Mouse (Mus musculus) thymus, postnatal 14 days (tissue): Measurements from ENCODE around the gene Ell.
A peak's percentile ranks its signal among the peaks of the same experiment; 100 is the strongest.

ENCODE experiments used
- DNase-seq: peaks from one replicate; pipeline ENCODE4 v3.0.0; 2021

The Ell gene

GRCm38 (mm10) chr8:70539077-70539813 lies at the start of gene Ell:
Gene Ell, plus strand, starts transcription at chr8:70539457.
- DNase-seq: peak; percentile 100

DNA sequence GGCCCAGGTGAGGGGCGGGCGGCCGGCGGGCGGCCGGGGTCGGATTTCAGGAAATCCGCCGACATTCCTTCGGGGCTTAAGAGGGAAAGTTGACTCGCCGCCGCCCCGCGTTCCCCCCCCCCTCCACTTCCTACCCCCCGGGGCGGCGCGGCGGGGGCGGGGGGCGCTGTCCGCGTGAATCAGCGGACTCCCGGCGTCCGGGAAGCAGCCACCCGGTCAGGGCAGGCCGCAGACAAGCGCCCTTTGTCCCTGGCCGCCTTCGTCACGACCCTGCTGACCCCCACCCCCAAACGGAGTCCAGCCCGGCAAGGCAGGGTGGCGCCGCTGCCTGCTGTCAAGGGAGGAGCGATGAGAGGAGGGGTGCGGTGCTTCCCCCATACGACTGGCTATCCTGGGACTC lies 49.7 kb upstream of the Ell start:
- DNase-seq: no peak

DNA sequence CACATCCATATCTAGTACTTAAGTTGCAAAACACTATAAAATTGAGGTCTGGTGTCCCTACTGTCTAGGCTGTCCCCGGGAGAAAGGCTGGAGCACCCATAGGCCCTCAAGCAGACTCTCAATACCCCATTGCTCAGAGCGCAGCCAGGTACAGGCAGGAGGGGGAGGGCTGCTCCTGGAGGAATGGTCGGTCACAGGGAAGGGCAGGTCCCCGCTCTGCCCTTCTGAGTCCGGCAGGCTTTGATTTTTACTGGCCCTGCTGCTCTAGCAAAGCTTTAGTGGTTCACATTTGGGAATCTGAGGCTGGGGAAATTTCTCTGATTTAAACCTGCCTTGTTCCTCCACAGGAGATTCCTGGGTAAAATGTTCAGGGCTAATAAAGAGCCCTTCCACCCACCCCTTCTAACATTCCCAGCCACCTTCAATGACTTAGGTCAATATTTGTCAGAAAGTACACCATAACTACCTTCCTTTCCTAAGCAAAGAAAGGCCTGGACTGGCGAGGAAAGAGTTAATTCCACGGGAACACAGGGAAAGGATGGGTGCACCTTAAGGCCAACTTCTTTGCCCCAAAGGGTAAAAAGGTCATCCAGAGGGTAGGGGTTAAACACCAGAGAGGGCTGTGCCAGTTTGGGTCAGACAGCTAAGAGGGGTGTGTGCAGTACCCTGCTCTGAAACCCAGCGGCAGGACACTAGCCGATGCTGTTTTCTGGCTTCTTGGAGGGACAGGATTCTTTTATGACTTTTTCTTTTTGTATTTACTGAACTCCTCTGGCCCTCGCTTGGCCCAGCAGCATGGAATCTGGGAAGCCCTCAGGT lies 49.0 kb upstream of the Ell start:
- DNase-seq: no peak

DNA sequence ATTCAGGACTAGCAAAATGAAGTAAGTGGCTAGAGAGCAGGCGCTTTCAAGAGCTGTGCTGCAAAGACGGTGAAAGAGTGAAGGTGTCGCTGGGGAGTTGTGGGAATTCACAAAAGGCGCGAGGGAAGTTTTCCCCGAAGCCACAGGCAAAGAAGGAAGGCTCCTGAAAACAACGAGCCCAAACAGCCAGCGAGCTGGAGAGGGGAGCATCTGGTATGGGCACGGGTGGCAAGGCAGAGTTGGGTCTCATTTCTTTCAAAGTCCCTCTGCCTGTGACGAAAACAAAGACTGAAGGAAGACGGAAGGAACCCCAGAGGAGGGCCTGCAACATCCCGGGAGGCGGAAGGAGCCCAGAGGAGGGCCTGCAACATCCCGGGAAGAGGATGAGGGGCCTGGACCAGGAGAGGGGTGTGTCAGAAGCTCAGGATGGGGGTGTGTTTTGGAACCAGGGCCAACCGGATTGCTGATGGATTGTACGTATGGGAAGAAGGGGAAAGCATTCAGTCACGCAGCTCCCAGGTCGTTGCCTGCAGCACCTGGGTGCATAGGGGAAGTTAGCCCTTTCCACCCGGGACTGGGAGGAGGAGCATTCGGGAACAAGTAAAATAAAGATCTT lies 48.3 kb upstream of the Ell start:
- no peak for DNase-seq

DNA sequence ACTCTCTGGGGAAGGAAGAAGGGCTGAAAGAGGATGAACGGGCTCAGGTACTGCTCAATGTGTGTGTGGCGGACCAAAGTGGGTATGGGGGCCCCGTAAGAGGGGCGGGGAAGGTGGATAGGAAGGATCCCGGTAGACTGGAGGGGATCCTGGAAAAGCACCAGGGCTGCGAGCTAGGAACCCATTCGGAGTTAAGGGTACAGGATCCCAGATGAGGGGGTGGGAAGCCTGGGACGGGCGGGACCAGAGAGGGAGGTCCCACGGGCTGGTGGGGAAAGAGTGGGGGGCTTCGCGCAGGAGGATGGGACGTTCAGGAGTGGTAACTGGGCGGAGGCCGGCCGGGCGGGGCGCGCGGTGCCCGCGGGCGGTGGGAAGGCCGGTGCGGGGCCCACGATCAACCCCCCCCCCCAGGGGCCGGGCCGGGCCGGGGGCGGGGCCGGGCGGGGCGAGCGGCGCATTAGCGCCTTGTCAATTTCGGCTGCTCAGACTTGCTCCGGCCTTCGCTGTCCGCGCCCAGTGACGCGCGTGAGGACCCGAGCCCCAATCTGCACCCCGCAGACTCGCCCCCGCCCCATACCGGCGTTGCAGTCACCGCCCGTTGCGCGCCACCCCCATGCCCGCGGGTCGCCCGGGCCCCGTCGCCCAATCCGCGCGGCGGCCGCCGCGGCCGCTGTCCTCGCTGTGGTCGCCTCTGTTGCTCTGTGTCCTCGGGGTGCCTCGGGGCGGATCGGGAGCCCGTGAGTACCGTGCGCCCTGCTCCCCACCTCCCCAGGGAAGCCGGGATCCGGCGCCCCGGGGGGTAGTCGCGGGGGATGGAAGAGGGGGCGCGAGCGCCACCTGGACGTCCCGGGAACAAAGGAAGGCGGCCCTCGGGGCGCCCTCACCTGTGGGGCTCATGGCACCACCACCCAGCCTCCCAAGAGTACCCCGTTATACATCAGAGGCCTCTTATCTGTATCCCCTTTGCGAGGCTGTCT lies 46.3 kb upstream of the Ell start, which contains the start of gene Crlf1:
TSS of gene Crlf1 (plus strand) at position 495 of the 977 bp plus-strand sequence.
- DNase-seq: no peak

GRCm38 (mm10) chr8:70493692-70494415 lies 45.4 kb upstream of the Ell start:
- no peak for DNase-seq

GRCm38 (mm10) chr8:70494416-70494945 lies 44.8 kb upstream of the Ell start:
- DNase-seq: no peak

DNA sequence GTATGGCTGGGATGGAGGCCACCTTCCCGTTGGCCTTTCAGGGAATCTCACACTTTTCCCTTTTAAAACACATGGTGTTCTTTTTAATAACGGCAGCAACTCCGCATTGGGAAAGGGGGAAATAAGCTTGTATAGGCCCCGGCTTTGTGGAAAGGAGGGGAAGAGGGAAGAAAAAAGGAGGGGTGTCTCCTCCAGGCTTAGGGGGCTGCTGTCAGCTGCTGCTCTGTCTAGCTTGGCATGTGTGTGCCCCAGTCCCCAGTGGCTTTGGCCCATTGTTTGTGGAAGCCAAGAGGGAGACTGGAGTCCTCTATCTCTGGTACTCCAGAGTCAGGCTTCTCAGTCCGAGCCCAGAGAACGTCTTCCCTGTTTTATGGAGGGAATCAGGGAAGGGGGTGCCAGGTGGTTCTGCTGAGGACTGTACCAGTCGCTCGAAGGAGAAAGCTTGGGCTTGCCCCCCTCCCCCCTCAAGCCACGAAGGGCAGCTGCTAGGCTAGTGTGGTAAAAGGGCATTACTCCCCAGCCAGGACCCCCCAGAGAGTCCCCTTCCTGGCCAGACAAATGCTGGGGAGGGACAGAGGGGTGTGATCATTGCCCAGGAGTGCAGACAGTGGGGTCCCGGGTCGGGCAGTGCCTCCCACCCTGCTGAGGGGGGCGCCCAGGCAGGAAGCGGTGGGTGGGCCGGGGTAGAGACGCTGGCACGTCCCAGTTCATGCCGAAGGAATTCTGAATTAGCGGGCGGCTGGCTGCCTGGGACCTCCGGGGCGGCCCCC lies 44.1 kb upstream of the Ell start:
- no peak for DNase-seq

DNA sequence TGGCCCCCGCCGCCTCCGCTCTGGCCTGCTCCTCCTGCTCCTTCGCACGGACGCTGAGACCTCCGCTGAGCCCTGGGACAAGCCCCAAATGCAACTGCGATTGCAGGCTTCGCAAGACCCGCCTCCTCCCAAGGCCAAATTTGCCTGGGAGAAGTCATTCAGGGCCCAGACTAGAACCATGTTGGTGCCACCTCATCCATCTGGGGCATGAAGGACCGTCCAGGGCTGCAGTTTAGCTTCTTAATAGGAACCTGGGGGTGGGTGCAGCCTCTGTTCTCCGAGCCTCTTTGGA lies 43.5 kb upstream of the Ell start:
- no peak for DNase-seq

DNA sequence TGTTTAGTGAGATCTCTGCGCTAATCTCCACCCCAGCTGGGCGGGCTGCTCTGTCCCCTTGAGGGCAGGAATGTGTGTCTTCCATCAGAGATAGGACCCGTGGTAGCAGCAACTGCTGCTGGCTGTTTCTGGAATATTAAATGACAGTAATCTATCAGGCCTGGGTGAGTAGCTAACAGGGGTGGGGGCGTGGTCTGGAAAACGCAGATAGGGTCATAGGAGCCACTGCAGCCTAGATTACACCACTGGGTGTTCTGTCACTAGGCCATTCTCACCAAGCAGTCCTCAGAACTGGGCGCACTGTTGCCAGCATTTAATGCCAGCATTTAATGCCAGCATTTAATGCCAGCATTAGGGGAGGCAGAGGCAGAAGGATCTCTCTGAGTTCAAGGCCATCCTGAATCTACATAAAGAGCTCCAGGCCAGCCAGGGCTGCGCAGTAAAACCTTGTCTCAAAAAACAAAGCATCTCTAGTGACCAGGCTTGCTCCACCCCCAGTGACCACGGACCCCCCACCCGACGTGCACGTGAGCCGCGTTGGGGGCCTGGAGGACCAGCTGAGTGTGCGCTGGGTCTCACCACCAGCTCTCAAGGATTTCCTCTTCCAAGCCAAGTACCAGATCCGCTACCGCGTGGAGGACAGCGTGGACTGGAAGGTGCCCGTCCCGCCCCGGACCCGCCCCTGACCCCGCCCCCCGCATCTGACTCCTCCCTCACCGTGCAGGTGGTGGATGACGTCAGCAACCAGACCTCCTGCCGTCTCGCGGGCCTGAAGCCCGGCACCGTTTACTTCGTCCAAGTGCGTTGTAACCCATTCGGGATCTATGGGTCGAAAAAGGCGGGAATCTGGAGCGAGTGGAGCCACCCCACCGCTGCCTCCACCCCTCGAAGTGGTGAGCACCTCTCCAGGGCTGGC lies 38.6 kb upstream of the Ell start:
- peak; percentile 59 for DNase-seq

GRCm38 (mm10) chr8:70501820-70502529 lies 37.3 kb upstream of the Ell start:
- DNase-seq: no peak

DNA sequence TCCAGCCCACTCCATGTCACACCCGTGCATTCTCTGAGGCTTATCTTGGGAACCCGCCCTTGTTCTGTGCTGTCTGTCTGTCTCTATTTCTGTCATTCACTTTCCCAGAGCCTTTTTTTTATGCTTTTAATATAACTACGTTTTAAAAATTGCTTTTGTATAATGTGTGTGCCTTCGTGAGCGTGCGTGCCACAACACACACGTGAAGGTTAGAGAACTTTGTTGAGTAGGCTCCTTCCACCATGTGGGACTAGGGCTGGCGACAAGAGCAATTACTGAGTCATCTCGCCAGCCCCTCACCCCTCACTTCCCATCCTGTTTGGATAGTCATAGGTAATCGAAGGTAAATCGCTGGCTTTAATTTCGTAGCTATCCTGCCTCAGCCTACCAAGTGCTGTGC lies 36.7 kb upstream of the Ell start:
- DNase-seq: no peak

DNA sequence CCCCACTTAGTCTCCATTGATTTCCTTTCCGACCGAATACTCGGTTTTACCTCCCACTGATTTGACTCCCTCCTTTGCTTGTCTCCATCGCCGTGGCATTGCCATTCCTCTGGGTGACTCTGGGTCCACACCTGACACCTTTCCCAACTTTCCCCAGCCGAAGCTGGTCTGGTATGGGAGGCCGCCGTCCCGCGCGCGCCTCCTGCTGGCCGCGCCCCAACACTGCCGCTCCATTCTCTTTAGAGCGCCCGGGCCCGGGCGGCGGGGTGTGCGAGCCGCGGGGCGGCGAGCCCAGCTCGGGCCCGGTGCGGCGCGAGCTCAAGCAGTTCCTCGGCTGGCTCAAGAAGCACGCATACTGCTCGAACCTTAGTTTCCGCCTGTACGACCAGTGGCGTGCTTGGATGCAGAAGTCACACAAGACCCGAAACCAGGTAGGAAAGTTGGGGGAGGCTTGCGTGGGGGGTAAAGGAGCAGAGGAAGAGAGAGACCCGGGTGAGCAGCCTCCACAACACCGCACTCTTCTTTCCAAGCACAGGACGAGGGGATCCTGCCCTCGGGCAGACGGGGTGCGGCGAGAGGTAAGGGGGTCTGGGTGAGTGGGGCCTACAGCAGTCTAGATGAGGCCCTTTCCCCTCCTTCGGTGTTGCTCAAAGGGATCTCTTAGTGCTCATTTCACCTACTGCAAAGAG lies 36.1 kb upstream of the Ell start:
- peak; percentile 75 for DNase-seq

DNA sequence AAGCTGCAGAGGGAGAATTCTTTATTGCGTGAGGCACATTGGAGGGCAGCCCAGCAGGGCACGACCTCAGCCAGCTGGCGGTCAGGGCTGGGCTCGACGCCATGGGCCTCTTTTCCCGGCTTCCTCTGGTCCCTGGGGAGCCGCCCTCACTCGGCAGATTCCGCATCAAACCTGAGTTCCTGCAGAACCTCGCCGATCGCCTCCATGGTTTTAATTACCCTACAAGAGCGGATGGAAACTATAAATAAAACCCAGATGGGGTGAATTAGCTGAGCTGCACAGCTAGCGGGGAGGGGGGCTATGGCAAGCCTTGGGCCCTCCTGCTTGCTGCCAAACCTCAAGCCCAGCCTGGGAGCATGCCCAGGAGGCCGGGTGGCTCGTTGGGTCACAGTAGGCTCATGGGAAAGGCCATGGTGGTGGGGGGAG lies 35.0 kb upstream of the Ell start:
- DNase-seq: no peak

- peak; percentile 86 for DNase-seq
These were observed 34.4 kb upstream of the Ell start for GRCm38 (mm10) chr8:70504851-70505250.

DNA sequence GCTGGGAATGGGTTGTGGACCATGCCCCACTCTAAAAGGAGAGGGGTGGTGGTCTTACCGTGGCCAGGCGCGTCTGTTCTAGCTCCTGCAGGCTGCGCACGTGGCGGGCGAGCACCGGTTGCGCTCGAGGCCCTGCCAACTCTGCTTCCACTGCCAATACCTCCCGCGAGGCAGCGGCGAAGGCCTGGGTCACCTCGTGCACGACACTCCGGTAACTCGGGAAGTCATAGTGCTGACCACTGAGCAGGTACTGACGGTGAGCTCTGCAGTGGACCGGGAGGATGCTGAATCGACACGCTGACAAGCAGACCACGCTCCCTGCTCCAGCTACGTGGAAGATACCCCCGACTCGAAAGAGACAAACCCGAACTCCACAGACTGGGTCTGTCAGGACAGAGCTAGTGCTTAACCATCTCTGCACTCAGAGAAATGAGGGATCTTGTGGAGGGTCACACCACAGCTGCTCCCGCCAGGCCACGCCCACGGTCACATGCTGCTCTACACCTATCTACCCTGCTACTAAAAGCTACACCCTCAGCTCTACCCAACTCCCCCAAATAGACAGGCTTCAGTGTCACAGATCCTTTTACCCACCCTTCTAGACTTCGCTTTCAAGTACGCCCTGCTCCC lies 33.4 kb upstream of the Ell start:
- DNase-seq: peak; percentile 34

- DNase-seq: peak; percentile 96
These were observed 32.8 kb upstream of the Ell start, which contains the start of gene Rex1bd for GRCm38 (mm10) chr8:70506328-70507026. Gene Rex1bd, minus strand, starts transcription at chr8:70506752.
